Mouse (Mus musculus) colon, adult 2 months (tissue): Measurements from ENCODE around the gene Il1f10. TPM values are rescaled to one million over a fixed set of nuclear protein-coding genes. Genes with fewer than 3 reads are reported as not detected.

ENCODE experiments used
- polyA plus RNA-seq: library from polyadenylated mRNA; depleted of rRNA; stranded (reverse); fragments of >200 nt; gene quantifications from 2 replicates; pipeline ENCODE4 v1.2.3, GENCODE M21; 2012; rRNA removed

The Il1f10 gene
- polyA plus RNA-seq, result not detected in 2 replicates

DNA sequence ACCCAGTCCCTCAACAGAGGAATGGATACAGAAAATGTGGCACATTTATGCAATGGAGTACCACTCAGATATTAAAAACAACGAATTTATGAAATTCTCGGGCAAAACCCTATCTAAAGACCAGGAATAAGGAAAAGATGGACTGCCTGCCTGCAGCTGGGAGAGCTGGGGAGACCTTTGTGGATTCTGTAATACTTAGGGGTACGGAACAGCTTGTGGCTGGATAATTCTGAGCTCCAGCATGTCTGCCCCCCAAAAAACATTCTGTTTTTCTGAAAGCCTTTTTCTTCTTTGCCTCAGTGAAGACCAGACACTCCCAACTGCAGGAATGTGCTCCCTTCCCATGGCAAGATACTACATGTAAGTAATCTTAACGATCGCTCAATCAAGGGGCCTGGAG is at the start of gene Il1f10:
Il1f10 (plus strand) TSS at position 301 of the 400 bp plus-strand sequence.

DNA sequence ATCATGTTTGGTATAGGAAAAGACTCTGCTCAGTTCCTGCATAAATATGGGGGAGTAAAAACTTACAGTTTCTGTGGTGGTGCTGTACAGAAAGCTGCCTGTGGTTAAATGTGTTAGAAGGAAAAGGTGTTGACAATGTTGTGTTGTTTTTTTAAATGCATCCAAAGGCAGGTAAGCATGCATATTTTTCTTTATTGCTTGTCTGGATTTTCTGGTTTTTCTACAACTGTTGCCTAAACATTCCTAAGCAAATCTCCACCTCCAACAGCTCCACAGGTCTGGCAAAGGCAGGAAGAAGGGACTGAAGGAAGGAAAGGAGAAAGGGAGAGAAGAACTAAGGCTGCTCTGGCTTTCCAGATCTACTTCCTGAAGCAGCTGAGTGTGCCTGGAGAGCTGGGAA is 14.3 kb upstream of the Il1f10 start, which contains the start of gene Il1f5:
Il1f5 (plus strand) TSS at position 301 of the 400 bp plus-strand sequence.

DNA sequence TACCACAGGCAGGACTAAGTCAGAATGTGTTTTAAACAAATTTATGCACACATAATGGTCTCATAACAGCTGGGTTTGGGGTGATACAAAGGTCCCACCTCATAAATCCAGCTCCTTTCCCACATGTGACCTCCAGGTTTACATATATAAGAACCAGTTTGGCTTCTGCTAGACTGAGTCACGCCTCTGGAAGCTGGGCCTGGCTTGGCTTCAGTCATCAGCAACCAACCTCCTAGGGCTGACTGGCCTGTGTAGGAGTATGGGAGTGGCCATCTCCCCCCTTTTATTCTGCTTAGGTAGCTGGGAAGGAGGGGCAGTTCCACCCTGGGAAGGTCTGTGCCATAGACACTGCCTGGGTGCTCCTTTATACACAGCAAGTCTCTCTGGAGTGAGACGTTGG is 45.5 kb downstream of the Il1f10 start, which contains the start of gene Il1rn:
Il1rn (plus strand) TSS at position 309 of the 400 bp plus-strand sequence.

Other genes starting within 250 kb of the Il1f10 start
- gene Hnmt, start 241.8 kb upstream of the Il1f10 start, polyA plus RNA-seq, result 0.14 and 0.29 TPM in 2 replicates
- gene Tbpl2, start 194.6 kb upstream of the Il1f10 start, polyA plus RNA-seq, result not detected in 2 replicates
- gene Il1f8, start 138.0 kb upstream of the Il1f10 start, polyA plus RNA-seq, result 0.09 TPM in 1 of 2 replicates, not detected in the other
- gene Il1f9, start 104.7 kb upstream of the Il1f10 start, polyA plus RNA-seq, result not detected in 2 replicates
- gene Il1f6, start 75.8 kb upstream of the Il1f10 start, polyA plus RNA-seq, result 0.14 TPM in 1 of 2 replicates, not detected in the other
- gene Il1f5, start 14.2 kb upstream of the Il1f10 start, polyA plus RNA-seq, result not detected in 2 replicates
- 15.0 and 17.0 TPM in 2 replicates for gene Il1rn, start 45.7 kb downstream of the Il1f10 start, polyA plus RNA-seq
- gene Psd4, start 76.4 kb downstream of the Il1f10 start, polyA plus RNA-seq, result 39.8 and 42.9 TPM in 2 replicates
- 1.7 and 2.1 TPM in 2 replicates for gene Pax8, start 184.4 kb downstream of the Il1f10 start, polyA plus RNA-seq